Mouse (Mus musculus) small intestine, adult 2 months (tissue): ENCODE measurements around the gene Fam131a.

Source experiments
- CTCF ChIP-seq: fragments of 200-500 bp; IDR thresholded peaks from 2 replicates; pipeline ENCODE4 v1.5.1; 2012; ENCODE audit warnings: low read depth, mild to moderate bottlenecking, control low read depth, inconsistent platforms, low read length, moderate library complexity, mixed read lengths; ENCODE audit not compliant: insufficient replicate concordance, insufficient read length; ENCODE audit errors: extremely low read depth
- POLR2A ChIP-seq: fragments of 200-500 bp; IDR thresholded peaks from 2 replicates; pipeline ENCODE4 v1.6.1; 2012; ENCODE audit warnings: low read depth, mild to moderate bottlenecking, control low read depth, inconsistent platforms, low read length, moderate library complexity

GRCm38 (mm10) chr16:20735651-20736050, 42.6 kb downstream of the Fam131a start:
- TF ChIP-seq CTCF (no peak), POLR2A (no peak)
